ENCODE assay signal across 9 mouse cellular contexts in genomic region chr14:32960481-32960880, GRCm38 (mm10). TPM values are rescaled to one million over a fixed set of nuclear protein-coding genes. Genes with fewer than 3 reads are reported as not detected.
DNase-seq lines count a peak whose midpoint lies in the region; TF ChIP-seq lines count a peak whose summit lies in the region.
"Had no signal": no experiment of that assay in that cellular context is flagged by ENCODE, and none has a peak within 500 bp of the region (broad histone marks: within the 10 kb centered on the region; RNA-seq: fewer than 3 reads in every experiment).

No protein-coding gene starts in this region.

- H3K79me2 ChIP-seq in liver, adult 2 months (ENCODE audit: control insufficient read depth, insufficient read depth, low read length), result no peaks in the 10 kb centered on the region

- H3K27me3 ChIP-seq in thymus, adult 2 months (ENCODE audit: control insufficient read depth, insufficient read depth, low read length), result no peaks in the 10 kb centered on the region
- H3K27me3 ChIP-seq in liver, adult 2 months (ENCODE audit: control insufficient read depth, insufficient read depth, low read length), result no peaks in the 10 kb centered on the region

- H3K9ac ChIP-seq in liver, adult 2 months (ENCODE audit: low read depth, low read length), result no peak overlapping the region

- peak; percentile 66; the same call in 1 of the 2 replicates for TF ChIP-seq CTCF in thymus, adult 2 months (IDR thresholded peaks at IDR 0.05; ENCODE audit: borderline replicate concordance, control insufficient read depth, extremely low read depth, insufficient read depth, low read length, poor library complexity)
- TF ChIP-seq CTCF in liver, adult 2 months (IDR thresholded peaks at IDR 0.05; ENCODE audit: low read depth, low read length), result peak; percentile 93

- 70% methylated on average over 5 of the region's 5 CpGs for WGBS in thymus, adult 2 months
- 42% methylated on average over 5 of the region's 5 CpGs for WGBS in liver, adult 2 months

- H3K36me3 ChIP-seq in thymus, adult 2 months (ENCODE audit: control insufficient read depth, insufficient read depth, low read length), result no peaks in the 10 kb centered on the region
- no peaks in the 10 kb centered on the region for H3K36me3 ChIP-seq in liver, adult 2 months (ENCODE audit: control insufficient read depth, insufficient read depth, low read length)

- H3K4me1 ChIP-seq in thymus, adult 2 months (replicated peaks; ENCODE audit: control insufficient read depth, insufficient read depth, low read length), result no peaks in the 10 kb centered on the region
- H3K4me1 ChIP-seq in liver, adult 2 months (ENCODE audit: control insufficient read depth, insufficient read depth, low read length), result peaks cover 3% of the 10 kb centered on the region; the same call in 1 of the 2 replicates

- H3K4me3 ChIP-seq in thymus, adult 2 months (ENCODE audit: control insufficient read depth, insufficient read depth, low read length), result no peak overlapping the region
- no peak overlapping the region for H3K4me3 ChIP-seq in liver, adult 2 months (ENCODE audit: insufficient read depth, low read depth, low read length)
- H3K4me3 ChIP-seq: erythroblast, embryonic 14.5 days had no signal

- DNase-seq in thymus, adult 2 months, result peak; percentile 30
- DNase-seq in thymus, adult 18-20 months, result no peak
- DNase-seq in cerebellum, adult 8-10 months, result peak; percentile 23
- peak; percentile 64 for DNase-seq in gastrocnemius, adult 18-20 months (ENCODE audit: low spot score)
- peak; percentile 57 for DNase-seq in kidney, adult 9 months
- peak; percentile 52 for DNase-seq in liver, adult 2 months (ENCODE audit: extremely low read depth, low read depth, low spot score)
- DNase-seq in ovary, postnatal 36 days (ENCODE audit: low spot score), result peak; percentile 67
- peak; percentile 47 to 67 for DNase-seq in urinary bladder, postnatal 4 days (ENCODE audit: low spot score in 2 of 2)

- no peak overlapping the region for H3K27ac ChIP-seq in thymus, adult 2 months (ENCODE audit: control insufficient read depth, insufficient read depth, low read length)
- H3K27ac ChIP-seq in liver, adult 2 months (replicated peaks; ENCODE audit: insufficient read depth, low read depth, low read length), result no peak overlapping the region

- TF ChIP-seq POLR2A in thymus, adult 2 months (IDR thresholded peaks at IDR 0.05; ENCODE audit: control insufficient read depth, extremely low read depth, insufficient read depth, low read length, poor library complexity), result no peak
- no peak for TF ChIP-seq POLR2A in liver, adult 2 months (IDR thresholded peaks at IDR 0.05; ENCODE audit: extremely low read depth, insufficient read depth, low read length)

RNA-seq across cellular contexts. Expression of gene Lrrc18, which starts 30.7 kb away (rescaled TPM):
- polyA plus RNA-seq in thymus, adult 2 months (2012; rRNA removed), result 0.50 and 0.57 TPM in 2 replicates
- total RNA-seq in gastrocnemius, adult 18-20 months (2021), result not detected
- 0.20 and 0.28 TPM in 2 replicates for total RNA-seq in liver, adult 2 months (2014; rRNA removed)
- polyA plus RNA-seq in liver, adult 2 months (2012; rRNA removed), result 0.07 and 0.14 TPM in 2 replicates
- polyA plus RNA-seq: erythroblast, embryonic 14.5 days had no signal

Comparison
In these comparisons a context has a peak if more than half of its experiments do, and no peak if none do; other contexts are left out.
1. DNase-seq: peak in thymus, adult 2 months (single experiment), cerebellum, adult 8-10 months (single experiment), gastrocnemius, adult 18-20 months (single experiment), kidney, adult 9 months (single experiment), liver, adult 2 months (single experiment), ovary, postnatal 36 days (single experiment) and urinary bladder, postnatal 4 days (2 of 2); none in thymus, adult 18-20 months (0 of 2).